Mouse (Mus musculus) thymus, postnatal 10 days (tissue): ENCODE data around the gene St3gal3.

ENCODE experiments used
- DNase-seq, 2 experiments: peaks; one replicate each; pipeline ENCODE4 v3.0.0; 2021; ENCODE audit warnings: low spot score in 2 of 2

The St3gal3 gene

DNA sequence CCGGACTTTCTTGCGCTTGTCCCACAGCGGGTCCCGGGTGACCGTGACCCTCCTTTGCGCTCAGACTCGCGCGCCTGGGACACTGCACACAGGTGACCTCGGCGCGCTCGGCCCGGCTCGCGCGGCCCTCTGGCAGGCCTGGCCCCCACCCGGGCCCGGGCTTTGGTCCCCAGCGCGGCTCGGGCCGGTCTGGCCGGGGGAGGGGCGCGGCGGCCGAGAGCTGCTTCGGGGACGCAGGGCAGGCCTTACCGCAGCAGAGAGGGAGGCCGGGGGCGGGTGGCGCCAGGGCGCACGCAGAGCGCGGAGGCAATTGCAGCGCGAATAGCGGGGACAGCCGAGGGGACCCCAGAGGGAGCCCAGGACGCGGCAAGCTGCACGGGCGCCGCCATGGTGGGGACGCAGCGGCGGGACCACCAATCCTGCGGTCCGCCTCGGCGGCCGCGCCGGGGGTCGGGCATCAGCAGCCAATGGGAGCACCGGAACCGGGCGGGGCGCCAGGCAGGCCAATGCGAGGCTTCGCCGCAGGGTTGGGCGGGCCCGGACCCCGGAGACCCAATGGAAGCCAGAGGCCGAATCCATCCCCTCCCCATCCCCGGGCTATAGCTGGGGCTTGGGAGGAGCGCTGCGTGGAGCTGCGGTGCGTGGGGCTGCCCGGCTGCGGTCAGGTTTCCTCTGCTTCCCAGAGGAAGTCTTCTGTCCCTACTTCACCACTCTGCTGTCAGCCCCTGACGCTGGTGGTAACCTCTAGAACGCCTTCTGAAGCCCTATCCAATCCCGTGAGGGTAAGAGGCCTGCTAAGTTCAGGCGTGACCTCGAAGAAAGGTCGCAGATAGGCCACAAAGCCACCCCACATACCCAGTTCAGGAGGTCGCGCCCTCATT lies at the start of gene St3gal3:
St3gal3 (minus strand) TSS at position 430 of the 881 bp plus-strand sequence.
- DNase-seq: peak; percentile 91

DNA sequence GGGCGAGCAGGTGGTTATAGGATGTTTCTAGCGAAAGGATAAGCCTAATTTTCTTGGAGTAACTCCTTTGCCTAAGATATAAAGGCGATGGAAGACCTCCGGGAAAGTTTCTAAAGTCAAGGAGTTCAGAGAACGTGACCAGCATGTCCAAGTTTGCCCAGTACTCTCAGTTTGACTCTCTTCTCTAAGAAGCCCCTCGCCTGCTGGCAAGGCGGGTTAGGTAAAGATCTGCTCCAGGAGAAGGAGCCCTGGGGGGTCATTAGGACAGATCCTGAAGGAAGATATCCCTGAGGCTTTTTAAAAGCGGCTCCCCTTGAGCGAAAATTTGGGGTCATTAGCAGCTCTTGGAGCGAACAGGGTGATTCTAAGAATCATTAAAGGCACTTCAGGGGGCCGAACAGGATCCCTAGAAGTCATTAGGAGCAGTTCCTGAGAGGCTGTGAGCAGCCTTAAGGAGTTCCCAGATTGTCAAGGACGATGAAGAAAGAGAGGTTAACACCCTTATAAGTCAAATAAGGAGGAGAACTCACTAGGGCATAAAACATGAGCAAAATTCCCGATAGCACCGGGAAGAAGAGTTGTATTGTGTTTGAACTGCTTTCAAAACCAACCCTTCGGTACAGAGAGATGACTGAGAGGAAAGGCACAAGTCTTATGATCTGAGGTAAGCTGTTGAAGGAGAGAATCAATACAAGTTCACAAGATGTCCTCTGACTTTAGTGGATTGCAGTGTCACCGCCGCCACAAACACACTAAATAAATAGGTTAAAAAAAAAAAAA lies 45.8 kb upstream of the St3gal3 start:
- DNase-seq: no peak

DNA sequence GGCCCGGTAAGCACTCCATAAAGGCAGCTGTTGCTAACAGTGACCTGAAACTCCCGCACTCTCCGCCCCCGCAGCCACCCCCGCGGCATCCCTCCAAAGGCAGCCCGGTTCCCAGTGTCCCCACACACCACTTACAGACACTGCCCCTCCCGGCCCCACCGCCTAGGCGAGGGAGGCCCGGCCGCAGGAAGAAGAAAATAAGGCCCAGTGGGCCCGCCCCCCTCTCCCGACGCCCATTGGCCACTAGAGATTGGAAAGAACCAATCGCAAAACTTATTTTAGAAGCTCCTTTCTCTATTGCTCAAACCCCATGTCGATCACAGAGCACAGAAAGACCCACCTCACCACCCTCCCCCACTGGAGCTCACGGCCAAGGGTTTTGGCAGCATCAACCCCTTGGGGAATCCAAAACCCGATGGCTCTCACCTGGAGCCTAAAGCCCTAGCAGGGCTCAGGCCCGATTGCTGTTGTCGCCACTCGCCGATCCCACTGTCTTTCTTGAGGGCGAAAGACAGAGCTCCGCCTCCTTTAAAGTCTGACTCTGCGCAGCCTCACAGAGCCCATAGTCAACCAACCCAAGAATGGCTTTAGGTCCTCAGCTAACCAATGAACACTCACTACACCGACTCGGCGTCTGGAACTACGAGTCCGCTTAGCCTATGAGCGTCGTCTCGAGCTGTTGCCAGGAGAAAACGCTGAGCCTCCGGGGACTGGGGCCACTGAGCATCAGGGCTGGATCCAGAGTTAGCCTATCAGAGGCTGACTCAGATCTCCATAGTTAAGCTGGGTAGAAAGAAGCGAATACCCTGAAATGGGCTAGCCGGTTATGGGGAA lies 45.0 kb upstream of the St3gal3 start, which contains the start of gene Kdm4a:
Kdm4a (minus strand) TSS at position 577 of the 834 bp plus-strand sequence.
- DNase-seq: peak; percentile 87 to 91

DNA sequence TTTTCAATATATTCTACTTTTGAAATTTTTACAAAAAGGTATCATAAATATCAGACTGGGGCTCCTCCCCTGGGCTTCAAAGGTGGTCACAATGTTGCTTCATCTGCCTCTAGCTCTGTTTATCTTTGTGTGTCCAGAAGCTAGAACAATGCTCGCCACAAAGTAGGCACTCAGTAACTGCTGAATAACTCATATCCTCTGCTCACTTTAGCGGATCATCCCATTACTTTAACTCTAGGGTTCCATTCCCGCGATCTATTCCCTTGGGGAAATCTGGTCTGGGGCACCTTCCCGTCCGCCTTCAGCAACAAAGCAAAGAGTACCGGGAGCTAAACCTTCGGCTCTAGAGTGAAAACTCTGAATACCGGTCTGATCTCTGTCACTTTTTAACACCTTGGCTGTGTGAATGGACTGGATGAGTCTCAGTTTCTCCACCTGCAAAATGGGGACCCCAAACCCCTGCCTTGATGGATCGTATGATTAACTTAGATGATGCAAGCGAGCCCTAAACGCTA lies 44.3 kb upstream of the St3gal3 start:
- DNase-seq: no peak

DNA sequence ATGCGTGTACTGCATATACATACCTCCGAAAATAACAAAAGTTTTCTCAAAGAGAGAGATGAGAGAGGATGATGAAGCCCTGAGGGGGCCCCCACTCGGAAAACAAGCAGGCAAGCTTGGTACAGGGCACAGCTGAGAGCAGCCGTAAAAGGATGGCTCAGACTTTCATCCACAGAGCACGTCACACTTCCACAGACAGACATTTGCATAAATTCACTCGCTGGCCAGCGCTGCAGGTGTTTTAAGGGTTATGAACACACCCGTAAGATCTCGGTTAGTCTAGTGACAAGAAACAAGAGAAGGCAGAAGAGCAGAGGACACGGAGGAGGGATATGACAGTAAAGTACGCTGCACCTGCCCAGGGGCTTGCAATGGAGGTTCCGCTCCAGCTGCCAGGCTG lies 37.7 kb upstream of the St3gal3 start:
- DNase-seq: no peak

DNA sequence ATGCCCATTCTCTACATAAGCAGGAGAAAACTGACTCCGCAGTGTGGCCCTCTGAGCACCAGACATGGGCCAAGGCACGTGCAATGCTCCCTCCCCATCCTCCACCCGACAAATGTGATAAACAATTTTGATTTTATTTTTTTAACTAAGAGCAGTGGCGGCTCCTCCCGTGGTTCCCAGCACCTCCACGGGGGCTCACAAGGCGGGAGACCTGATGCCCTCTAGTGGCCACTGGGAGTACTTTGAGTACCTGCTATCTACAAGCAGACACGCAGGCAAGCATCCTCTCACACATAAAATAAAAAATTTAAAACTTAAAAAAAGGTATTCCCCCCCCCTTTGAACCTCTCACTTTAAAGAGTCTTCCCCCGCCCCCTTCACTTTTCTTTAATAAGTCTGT lies 36.3 kb upstream of the St3gal3 start:
- peak; percentile 18 to 37 for DNase-seq

DNA sequence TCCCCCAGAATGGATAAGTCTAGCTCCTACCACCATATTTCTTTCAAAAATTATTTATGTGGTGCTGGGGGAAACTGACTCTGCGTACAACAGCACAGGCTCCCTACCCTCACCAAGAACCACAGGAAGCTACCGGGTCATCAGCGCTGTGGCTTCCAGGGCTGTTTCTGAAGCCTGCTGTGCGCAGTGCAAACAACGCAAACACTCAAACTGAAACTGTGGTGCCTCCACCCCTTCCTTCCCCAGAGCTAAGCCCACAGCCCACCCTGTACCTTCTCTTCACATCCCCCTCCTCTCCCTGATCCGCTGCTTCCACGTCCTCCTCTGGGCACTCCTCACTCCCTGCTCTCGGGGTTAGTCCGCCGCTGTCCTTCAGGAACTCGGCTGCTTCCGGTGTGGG lies 27.4 kb upstream of the St3gal3 start:
- no peak for DNase-seq

DNA sequence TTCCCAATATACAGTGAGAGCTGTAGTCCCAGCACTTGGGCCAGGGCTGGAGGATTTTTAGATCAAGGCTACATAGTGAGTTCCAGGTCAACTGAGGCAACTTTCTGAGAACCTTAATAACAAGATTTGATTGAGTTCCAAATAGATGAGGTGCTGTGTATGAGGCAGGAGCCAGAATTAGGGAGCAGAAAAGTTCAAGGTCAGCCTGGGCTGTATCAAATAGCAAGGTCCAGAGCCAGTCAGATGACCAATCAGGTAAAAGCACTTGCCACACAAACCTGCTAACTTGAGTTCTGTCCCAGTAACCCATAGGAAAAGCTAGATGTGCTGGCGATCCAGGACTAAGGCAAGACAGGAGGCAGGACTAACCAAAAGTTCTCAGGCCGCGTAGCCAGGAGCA lies 23.0 kb upstream of the St3gal3 start:
- no peak for DNase-seq

DNA sequence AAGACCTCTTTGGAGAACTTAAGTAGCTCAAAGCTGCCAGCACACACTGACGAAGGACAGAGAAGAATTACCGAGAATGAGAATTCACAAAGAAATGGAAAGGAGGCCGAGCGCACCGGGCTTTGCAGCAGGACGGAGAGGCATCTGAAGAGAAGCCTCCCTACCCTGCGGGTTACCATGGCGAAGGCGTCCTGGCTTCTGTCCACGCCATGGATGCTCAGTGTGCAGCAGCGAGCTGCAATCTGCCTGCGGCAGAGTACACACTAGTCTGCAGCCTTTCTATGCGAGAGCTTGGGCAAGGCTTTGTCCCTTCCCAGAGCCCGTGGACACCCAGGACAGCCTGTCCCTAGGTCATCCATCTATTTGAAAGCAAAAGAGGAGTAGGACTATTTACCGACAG lies 21.8 kb upstream of the St3gal3 start:
- DNase-seq: no peak

DNA sequence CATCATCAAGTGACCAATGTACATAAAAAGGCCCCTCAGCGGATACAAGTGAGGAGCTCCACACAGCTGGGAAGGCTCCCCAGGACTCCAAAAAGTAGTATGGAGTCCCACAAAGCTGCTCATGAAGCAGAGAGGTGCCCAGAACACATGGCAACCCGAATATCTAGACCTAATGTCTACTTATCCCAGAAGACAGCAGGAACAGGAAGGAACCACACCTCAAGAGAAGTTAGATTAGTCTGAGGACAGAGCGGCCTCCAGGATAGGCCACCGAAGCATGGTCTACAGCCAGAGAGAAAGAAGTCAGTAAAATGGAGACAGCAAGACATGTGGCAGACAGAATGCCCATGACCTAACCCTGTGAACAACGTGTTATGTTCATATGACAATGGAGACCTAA lies 20.2 kb upstream of the St3gal3 start:
- no peak for DNase-seq

DNA sequence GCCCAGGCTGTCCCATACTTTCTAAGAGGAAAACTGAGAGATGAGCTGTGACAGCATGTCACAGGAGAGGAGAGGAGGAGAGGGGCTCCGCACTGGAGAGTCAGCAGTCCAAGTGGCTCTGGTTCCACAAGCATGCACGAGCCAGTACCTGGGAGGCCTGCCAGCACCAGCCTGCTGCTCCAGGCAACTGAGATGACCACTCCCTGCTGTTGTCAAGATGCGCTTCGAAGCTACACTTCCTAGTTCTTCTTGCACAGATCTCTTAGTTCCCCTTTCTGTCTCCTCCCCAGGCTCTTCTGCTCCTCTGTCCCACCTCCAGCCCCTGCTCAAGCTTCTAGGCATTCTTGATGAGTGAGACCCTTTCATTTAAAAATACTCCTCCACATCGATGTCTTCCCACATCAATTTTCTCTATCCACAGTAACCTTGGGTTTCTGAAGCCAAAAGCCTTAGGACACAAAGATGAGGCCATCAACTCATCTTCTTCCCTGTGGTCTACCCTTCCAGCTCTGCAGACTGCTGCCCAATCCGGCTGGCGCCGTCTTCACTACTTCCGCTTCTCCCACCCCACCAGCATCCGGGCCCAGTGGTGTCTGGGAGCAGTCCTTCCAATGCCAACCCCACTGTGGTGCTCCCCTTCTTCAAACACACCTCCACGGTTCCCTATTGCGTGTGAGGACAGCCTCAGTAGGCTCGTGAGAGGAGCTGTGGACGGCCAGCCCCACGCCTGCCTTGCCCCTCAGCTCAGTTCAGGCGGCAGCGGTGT lies 17.5 kb upstream of the St3gal3 start:
- DNase-seq: no peak

DNA sequence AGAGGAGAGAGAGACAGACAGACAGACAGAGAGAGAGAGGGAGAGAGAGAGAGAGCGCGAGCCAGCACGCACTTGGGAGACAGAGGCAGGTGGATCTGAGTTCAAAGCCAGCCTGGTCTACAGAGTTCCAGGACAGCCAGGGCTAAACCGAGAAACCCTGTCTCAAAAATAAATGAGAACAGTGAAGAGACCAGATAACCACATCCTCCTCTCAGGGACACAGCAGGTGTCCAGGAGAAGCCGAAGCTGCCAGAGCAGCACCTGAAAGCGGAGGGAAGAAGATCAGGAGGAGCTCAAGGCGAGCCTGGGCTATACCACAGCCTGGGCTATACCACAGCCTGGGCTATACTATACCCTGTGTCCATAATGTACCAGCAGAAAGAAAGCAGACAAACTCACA lies 16.1 kb upstream of the St3gal3 start:
- DNase-seq: no peak

DNA sequence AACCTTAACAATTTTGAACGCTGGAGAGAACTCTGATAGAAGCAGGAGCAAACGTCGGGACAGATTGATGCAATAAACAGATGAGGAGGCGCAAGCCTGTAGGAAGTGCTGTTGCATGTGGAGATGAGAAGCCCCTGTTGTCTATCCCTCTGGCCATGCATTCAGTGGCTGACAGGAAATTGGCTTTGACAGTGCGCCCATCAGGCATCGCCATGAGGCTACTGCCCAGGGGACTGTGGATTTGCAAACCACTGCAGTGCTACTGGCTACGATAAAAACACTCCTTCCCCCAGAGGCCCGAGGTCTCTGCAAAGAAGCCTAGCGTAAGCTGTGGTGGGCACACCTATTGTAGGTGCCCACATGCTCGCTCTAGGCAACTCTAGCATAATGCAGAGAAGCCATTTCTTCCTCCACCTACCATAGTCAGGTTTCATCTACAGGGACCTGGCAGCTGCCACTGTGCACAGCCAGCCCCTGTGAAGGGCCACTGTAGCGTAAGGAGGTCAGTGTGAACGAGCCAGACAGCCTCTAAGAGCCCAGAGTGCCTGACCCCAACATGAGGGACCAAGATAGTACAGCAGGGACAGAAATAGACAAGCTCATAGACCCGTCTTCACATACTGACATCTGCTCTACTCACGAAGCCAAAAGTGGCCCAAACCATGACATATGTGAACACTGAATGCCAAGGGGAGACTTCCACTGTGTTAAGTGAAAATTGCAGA lies 15.4 kb upstream of the St3gal3 start:
- DNase-seq: no peak

DNA sequence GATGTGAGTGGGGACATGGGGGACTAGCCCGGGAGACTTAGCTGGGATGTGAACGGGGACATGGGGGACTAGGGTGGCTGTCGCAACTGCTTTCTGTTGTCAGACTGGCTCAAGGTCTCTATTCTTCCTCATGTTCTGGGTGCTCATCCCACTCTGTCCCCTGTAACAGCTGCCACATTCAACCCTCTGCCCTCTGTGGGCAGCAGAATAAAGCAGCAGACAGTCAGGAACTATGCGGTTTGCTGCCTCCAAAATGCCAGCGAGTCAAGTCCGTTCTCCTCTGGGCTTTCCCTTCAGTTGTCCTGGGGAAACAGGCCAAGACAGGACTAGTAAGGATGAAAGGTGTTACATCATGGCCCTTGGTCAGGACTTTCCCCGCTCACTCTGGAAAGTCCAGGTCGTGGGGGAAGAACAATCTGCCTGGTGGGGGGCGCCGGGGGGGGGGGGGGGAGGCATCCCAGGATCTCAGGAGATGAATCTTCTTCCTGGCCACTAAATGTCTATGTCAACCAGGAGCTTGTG lies 14.4 kb upstream of the St3gal3 start:
- DNase-seq: no peak

DNA sequence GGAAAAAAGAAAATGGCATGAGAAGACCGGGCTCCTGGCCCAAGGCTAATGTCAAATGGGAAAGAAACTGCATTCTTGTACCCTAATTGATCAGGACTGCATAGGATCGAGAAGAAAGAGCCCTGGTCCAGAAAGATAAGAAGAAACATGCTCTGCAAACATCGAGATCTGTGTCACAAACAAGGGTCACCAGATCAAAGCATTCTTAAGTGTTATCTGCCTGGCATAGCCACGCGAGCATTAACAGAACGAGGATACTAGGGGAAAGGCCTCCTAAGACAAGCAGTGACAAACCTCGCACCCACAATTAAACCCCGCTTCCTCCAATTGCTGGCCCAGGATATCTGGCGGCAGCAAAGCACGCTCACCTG lies 13.6 kb upstream of the St3gal3 start:
- no peak for DNase-seq

DNA sequence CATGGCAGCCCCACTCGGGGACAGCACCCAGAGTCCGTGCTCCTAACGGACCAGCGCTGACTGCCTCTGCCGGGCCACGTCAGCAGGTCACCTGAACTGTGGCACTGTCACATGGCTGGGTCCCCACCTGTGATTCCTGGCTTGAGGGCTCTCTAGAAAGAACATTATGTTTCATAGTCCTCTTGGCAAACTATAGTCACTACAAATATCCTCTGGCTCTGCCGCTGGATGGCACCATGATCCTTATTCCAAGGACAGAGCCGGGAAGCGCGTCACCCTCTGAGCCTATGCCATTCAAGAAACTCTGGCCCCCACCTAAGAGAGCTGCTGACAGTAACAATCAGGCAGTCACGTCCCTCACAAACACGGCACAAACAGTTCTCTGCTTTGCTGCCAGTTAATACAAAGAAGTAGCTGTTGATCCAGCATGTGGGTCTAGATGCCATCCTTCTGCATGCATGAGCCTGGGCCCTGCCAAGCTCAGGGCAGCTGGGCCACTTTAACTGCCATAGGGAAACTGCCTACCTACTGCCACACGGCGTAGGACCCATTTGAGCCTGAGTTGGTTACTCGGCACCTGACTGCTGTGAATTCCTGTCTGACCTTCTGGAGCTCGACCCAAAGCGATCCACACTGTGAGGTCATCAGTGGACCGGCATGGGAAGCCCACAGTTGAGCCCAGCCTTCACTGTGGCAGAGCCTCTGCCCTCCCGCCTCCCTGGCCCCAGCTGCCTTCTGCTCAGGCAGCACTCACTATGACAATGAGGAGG lies 13.0 kb upstream of the St3gal3 start:
- no peak for DNase-seq

DNA sequence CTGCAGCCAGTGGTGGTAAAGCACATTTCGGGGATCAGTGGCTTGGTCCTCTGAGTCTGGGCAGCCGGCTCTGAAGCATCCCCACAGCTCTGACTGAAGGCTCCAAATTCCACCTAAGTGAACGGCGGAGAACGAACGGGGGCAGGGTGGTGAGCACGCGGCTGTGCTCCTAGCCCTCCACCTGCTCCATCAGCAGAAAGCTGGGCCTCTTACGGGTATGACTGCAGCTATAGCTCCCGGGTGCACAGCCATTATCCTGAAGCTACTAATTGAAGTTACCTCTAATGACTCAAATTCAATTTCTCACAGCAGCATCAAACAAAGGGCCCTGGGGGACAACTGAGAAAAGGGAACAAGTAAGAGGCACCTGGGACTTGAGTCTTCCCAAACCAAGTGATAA lies 12.4 kb upstream of the St3gal3 start:
- no peak for DNase-seq

DNA sequence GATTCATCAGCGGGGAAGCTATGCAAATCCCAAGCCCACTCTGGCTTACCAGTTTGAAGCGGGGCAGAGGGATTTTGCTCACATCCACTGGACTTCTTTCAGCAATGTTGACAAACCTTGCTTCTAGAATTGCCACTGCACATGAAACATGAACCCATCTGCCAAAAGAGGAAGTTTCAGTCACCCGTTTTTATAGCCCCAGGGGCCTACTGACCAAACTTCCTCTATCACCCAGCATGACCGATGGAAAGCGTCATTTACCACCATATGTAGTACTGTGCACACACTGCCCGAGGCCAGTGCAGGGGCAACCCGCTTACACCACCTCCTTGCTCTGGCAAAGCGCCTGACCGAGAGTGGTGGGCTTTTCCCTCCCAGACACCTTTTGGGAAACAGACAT lies 9.6 kb upstream of the St3gal3 start:
- no peak for DNase-seq

DNA sequence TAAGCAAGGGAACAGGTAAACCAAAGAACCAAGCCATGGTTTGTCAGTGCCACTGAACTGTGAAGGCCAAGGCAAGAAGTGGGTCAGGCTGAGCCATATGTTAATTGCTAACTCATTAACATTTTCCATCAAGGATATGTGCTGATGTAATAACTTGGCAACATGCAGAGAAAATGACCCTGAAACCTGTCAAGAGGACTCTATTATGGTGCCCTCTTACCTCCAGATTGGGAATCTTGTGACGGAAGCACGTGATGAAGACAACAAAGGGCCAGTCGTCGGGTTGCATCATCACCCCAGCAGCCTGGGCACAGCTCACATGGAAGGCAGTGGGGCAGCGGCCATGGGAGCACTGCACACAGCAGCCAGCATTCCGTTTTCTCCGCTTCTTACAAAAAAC lies 9.0 kb upstream of the St3gal3 start:
- no peak for DNase-seq
